ENCODE assay signal across 9 mouse cellular contexts in genomic region chr11:121548996-121549842, GRCm38 (mm10). TPM values are rescaled to one million over a fixed set of nuclear protein-coding genes. Genes with fewer than 3 reads are reported as not detected.
DNase-seq lines count a peak whose midpoint lies in the region; ATAC-seq lines count a peak whose summit lies in the region.
"Had no signal": no experiment of that assay in that cellular context is flagged by ENCODE, and none has a peak within 500 bp of the region (broad histone marks: within the 10 kb centered on the region; RNA-seq: fewer than 3 reads in every experiment).

No protein-coding gene starts in this region.

- ATAC-seq in neural tube, embryonic 14.5 days (ENCODE audit: low read depth): 0 out of 2 replicates have a peak, but pooled peaks have one; percentile 4

- H3K9me3 ChIP-seq in neural tube, embryonic 14.5 days (ENCODE audit: control insufficient read depth, low read length): no peaks in the 10 kb centered on the region

- no peak overlapping the region for H3K4me3 ChIP-seq in neural tube, embryonic 14.5 days (ENCODE audit: low read depth, low read length)
- H3K4me3 ChIP-seq: heart, adult 2 months had no signal

- peaks cover 28% of the 10 kb centered on the region for H3K4me1 ChIP-seq in neural tube, embryonic 14.5 days (ENCODE audit: control insufficient read depth, insufficient read depth, low read length)

- intact Hi-C loops in heart, postnatal 14 days (cut with DNase I): no loop called here

- H3K27ac ChIP-seq in neural tube, embryonic 14.5 days (ENCODE audit: low read depth, low read length): no peak overlapping the region; the same call in 1 of the 2 replicates
- H3K27ac ChIP-seq: heart, adult 2 months had no signal

- no peaks in the 10 kb centered on the region for H3K27me3 ChIP-seq in neural tube, embryonic 14.5 days (ENCODE audit: control insufficient read depth, insufficient read depth, low read length)

- WGBS in neural tube, embryonic 14.5 days: 38% methylated on average over 12 of the region's 12 CpGs

- no peak overlapping the region for H3K4me2 ChIP-seq in neural tube, embryonic 14.5 days (ENCODE audit: low read depth, low read length)

- no peaks in the 10 kb centered on the region for H3K36me3 ChIP-seq in neural tube, embryonic 14.5 days (ENCODE audit: control insufficient read depth, insufficient read depth, low read length)

- no peak overlapping the region for H3K9ac ChIP-seq in neural tube, embryonic 14.5 days (replicated peaks; ENCODE audit: low read depth, low read length)

- DNase-seq in gastrocnemius, postnatal 10 days: peak; percentile 20
- DNase-seq in gastrocnemius, adult 18-20 months (ENCODE audit: low spot score): no peak
- peak; percentile 39 for DNase-seq in c-Kit-positive CD71-positive TER-119-negative erythroid progenitor cells, embryonic 14.5 days (ENCODE audit: low read depth)
- peak; percentile 22 to 33 for DNase-seq in heart, postnatal 14 days
- peak; percentile 48 to 51 for DNase-seq in left cerebral cortex, adult 18-20 months (ENCODE audit: low spot score in 2 of 2)
- DNase-seq in cerebellum, adult 18-20 months: no peak
- DNase-seq in adrenal gland, postnatal 25 days: no peak

RNA-seq across cellular contexts. Expression of gene Zfp750, which starts 30.1 kb away (rescaled TPM):
- total RNA-seq in gastrocnemius, postnatal 10 days (2021): not detected
- under 1 TPM; 0.28 to 0.37 TPM for total RNA-seq in gastrocnemius, adult 18-20 months (2021)
- total RNA-seq in heart, postnatal 14 days (2021): not detected
- total RNA-seq in left cerebral cortex, adult 18-20 months (2021): not detected
- polyA plus RNA-seq in neural tube, embryonic 14.5 days (2014; fragmentation: Nextera tagmentation; extraction: Ambion mirVana): 0.32 and 0.49 TPM in 2 replicates
- 0.43 and 0.57 TPM in 2 replicates for total RNA-seq in adrenal gland, postnatal 25 days (2021)

Comparison
In these comparisons a context has a peak if more than half of its experiments do, and no peak if none do; other contexts are left out.
1. DNase-seq: peak in gastrocnemius, postnatal 10 days (single experiment), c-Kit-positive CD71-positive TER-119-negative erythroid progenitor cells, embryonic 14.5 days (single experiment), heart, postnatal 14 days (2 of 2) and left cerebral cortex, adult 18-20 months (2 of 2); none in gastrocnemius, adult 18-20 months (single experiment), cerebellum, adult 18-20 months (0 of 2) and adrenal gland, postnatal 25 days (single experiment).